Mouse (Mus musculus) neural tube, embryonic 12.5 days (tissue): Measurements from ENCODE around the gene Ctc1. TPM values are rescaled to one million over a fixed set of nuclear protein-coding genes. Genes with fewer than 3 reads are reported as not detected.
A peak's percentile ranks its signal among the peaks of the same experiment; 100 is the strongest.
"Not testable (repeated sequence)": the region's sequence is repeated elsewhere in the genome, so short reads cannot be mapped to it uniquely, and the experiment has no call there.

Source experiments
- ATAC-seq: fragments of 200-750 bp; cut with Nextera tagmentation; 2 replicates; pipeline ENCODE4 v1.8.0; 2017; ENCODE audit warnings: low read depth, mild to moderate bottlenecking, moderate TSS enrichment, moderate library complexity; ENCODE audit not compliant: low FRiP score
- H3K27ac ChIP-seq: fragments of 300-500 bp; sonication (generic); 2 replicates; pipeline ENCODE4 v1.5.1; 2016
- H3K27me3 ChIP-seq: fragments of 300-500 bp; sonication (generic); replicated peaks from 2 replicates; pipeline ENCODE4 v1.6.1; 2016; ENCODE audit warnings: mild to moderate bottlenecking
- H3K36me3 ChIP-seq: fragments of 300-500 bp; sonication (generic); 2 replicates; pipeline ENCODE4 v1.6.1; 2016; ENCODE audit warnings: mild to moderate bottlenecking
- H3K4me1 ChIP-seq: fragments of 300-500 bp; sonication (generic); 2 replicates; pipeline ENCODE4 v1.6.1; 2016
- H3K4me2 ChIP-seq: fragments of 300-500 bp; sonication (generic); replicated peaks from 2 replicates; pipeline ENCODE4 v1.6.1; 2016; ENCODE audit warnings: mild to moderate bottlenecking
- H3K4me3 ChIP-seq: fragments of 300-500 bp; sonication (generic); 2 replicates; pipeline ENCODE4 v1.5.1; 2016
- H3K9ac ChIP-seq: fragments of 300-500 bp; sonication (generic); 2 replicates; pipeline ENCODE4 v1.6.1; 2016; ENCODE audit warnings: mild to moderate bottlenecking
- H3K9me3 ChIP-seq: fragments of 300-500 bp; sonication (generic); 2 replicates; pipeline ENCODE4 v1.6.1; 2016; ENCODE audit warnings: mild to moderate bottlenecking
- WGBS: fragments of 180-500 bp; shearing (Covaris S2); methylation state at CpG from one replicate; pipeline ENCODE4 v1.1.7; 2016; 5-methylcytosine and 5-hydroxymethylcytosine counted together
- polyA plus RNA-seq: library from polyadenylated mRNA; unstranded; fragments of >200 nt; fragmentation: Nextera tagmentation; extraction: Ambion mirVana; gene quantifications from 2 replicates; pipeline ENCODE4 v1.2.1, GENCODE M21; 2016

The Ctc1 gene
- polyA plus RNA-seq, 1 experiment from 2014 or later: 66.8 TPM

- Histone ChIP-seq H3K27me3 (no peaks in the 10 kb centered on the region), H3K9ac (no peak overlapping the region), H3K27ac (no peak overlapping the region), H3K36me3 (peaks cover 12% of the 10 kb centered on the region), H3K9me3 (no peaks in the 10 kb centered on the region), H3K4me2 (no peak overlapping the region), H3K4me3 (no peak overlapping the region), H3K4me1 (no peaks in the 10 kb centered on the region)
- 33% methylated on average over 4 of the region's 4 CpGs for WGBS
- ATAC-seq: no peak
Observed at GRCm38 (mm10) chr11:68982639-68983369, 32.9 kb upstream of the Ctc1 start.

- H3K4me1 ChIP-seq: no peaks in the 10 kb centered on the region
- H3K9me3 ChIP-seq: no peaks in the 10 kb centered on the region
- H3K4me3 ChIP-seq: no peak overlapping the region
- WGBS: 89% methylated on average over 11 of the region's 11 CpGs
- no peak overlapping the region for H3K4me2 ChIP-seq
- H3K27ac ChIP-seq: no peak overlapping the region
- no peaks in the 10 kb centered on the region for H3K27me3 ChIP-seq
- H3K9ac ChIP-seq: no peak overlapping the region
- no peak for ATAC-seq
- H3K36me3 ChIP-seq: peaks cover 53% of the 10 kb centered on the region
Observed at GRCm38 (mm10) chr11:68987365-68987882, 28.3 kb upstream of the Ctc1 start.

GRCm38 (mm10) chr11:68988341-68988740, 27.4 kb upstream of the Ctc1 start:
- WGBS: 94% methylated on average over 17 of the region's 17 CpGs
- Histone ChIP-seq H3K4me1 (no peaks in the 10 kb centered on the region), H3K36me3 (peaks cover 63% of the 10 kb centered on the region), H3K4me2 (no peak overlapping the region), H3K27me3 (no peaks in the 10 kb centered on the region), H3K9ac (no peak overlapping the region), H3K9me3 (no peaks in the 10 kb centered on the region), H3K4me3 (no peak overlapping the region), H3K27ac (no peak overlapping the region)
- no peak for ATAC-seq

- WGBS: 91% methylated on average over 7 of the region's 7 CpGs
- H3K36me3 ChIP-seq: peaks cover 90% of the 10 kb centered on the region
- H3K4me1 ChIP-seq: no peaks in the 10 kb centered on the region
- ATAC-seq: no peak
- H3K9me3 ChIP-seq: no peaks in the 10 kb centered on the region
- no peak overlapping the region for H3K4me3 ChIP-seq
- no peak overlapping the region for H3K9ac ChIP-seq
- no peak overlapping the region for H3K4me2 ChIP-seq
- no peak overlapping the region for H3K27ac ChIP-seq
- H3K27me3 ChIP-seq: no peaks in the 10 kb centered on the region
Observed at GRCm38 (mm10) chr11:68993122-68993521, 22.6 kb upstream of the Ctc1 start.

- no peak overlapping the region for H3K4me3 ChIP-seq
- H3K4me1 ChIP-seq: no peaks in the 10 kb centered on the region
- no peak overlapping the region for H3K4me2 ChIP-seq
- H3K9ac ChIP-seq: no peak overlapping the region
- no peak for ATAC-seq
- no peaks in the 10 kb centered on the region for H3K27me3 ChIP-seq
- no peaks in the 10 kb centered on the region for H3K9me3 ChIP-seq
- H3K36me3 ChIP-seq: peaks cover 94% of the 10 kb centered on the region
- no peak overlapping the region for H3K27ac ChIP-seq
- 93% methylated on average over 3 of the region's 3 CpGs for WGBS
Observed at GRCm38 (mm10) chr11:68994377-68994776, 21.3 kb upstream of the Ctc1 start.

GRCm38 (mm10) chr11:68997080-68997479, 18.6 kb upstream of the Ctc1 start:
- no peak overlapping the region for H3K4me3 ChIP-seq
- H3K4me1 ChIP-seq: no peaks in the 10 kb centered on the region
- WGBS: 95% methylated on average over 4 of the region's 4 CpGs
- no peak overlapping the region for H3K9ac ChIP-seq
- H3K9me3 ChIP-seq: no peaks in the 10 kb centered on the region
- H3K27me3 ChIP-seq: no peaks in the 10 kb centered on the region
- no peak overlapping the region for H3K4me2 ChIP-seq
- H3K36me3 ChIP-seq: peaks cover 94% of the 10 kb centered on the region
- no peak for ATAC-seq
- no peak overlapping the region for H3K27ac ChIP-seq

- H3K36me3 ChIP-seq: peaks cover 55% of the 10 kb centered on the region
- H3K4me2 ChIP-seq, H3K4me3 ChIP-seq, H3K27me3 ChIP-seq, H3K9ac ChIP-seq, H3K9me3 ChIP-seq, ATAC-seq, H3K27ac ChIP-seq, H3K4me1 ChIP-seq: not testable (repeated sequence)
- WGBS: 94% methylated on average over 4 of the region's 4 CpGs
Observed at GRCm38 (mm10) chr11:69002782-69003181, 12.9 kb upstream of the Ctc1 start.

- no peaks in the 10 kb centered on the region for H3K9me3 ChIP-seq
- no peak overlapping the region for H3K4me3 ChIP-seq
- H3K9ac ChIP-seq: no peak overlapping the region
- H3K4me2 ChIP-seq: no peak overlapping the region
- peaks cover 9% of the 10 kb centered on the region for H3K4me1 ChIP-seq
- no peak overlapping the region for H3K27ac ChIP-seq
- ATAC-seq: no peak
- WGBS: 69% methylated on average over 4 of the region's 4 CpGs
- no peaks in the 10 kb centered on the region for H3K27me3 ChIP-seq
- H3K36me3 ChIP-seq: peaks cover 48% of the 10 kb centered on the region
Observed at GRCm38 (mm10) chr11:69003592-69003991, 12.1 kb upstream of the Ctc1 start.

- Histone ChIP-seq H3K4me3 (no peak overlapping the region), H3K27me3 (no peaks in the 10 kb centered on the region), H3K9ac (no peak overlapping the region), H3K4me1 (peaks cover 9% of the 10 kb centered on the region), H3K4me2 (no peak overlapping the region), H3K36me3 (peaks cover 32% of the 10 kb centered on the region), H3K27ac (no peak overlapping the region), H3K9me3 (no peaks in the 10 kb centered on the region)
- no peak for ATAC-seq
- 91% methylated on average over 7 of the region's 7 CpGs for WGBS
Observed at GRCm38 (mm10) chr11:69005193-69005592, 10.5 kb upstream of the Ctc1 start.

GRCm38 (mm10) chr11:69006575-69006974, 9.1 kb upstream of the Ctc1 start:
- not testable (repeated sequence) for H3K27me3 ChIP-seq, H3K27ac ChIP-seq, H3K4me3 ChIP-seq, ATAC-seq, H3K9me3 ChIP-seq, H3K4me2 ChIP-seq, H3K9ac ChIP-seq
- Histone ChIP-seq H3K36me3 (peaks cover 18% of the 10 kb centered on the region), H3K4me1 (peaks cover 11% of the 10 kb centered on the region)

GRCm38 (mm10) chr11:69008182-69009121, 7.3 kb upstream of the Ctc1 start, which contains the start of gene Pfas:
Gene Pfas (minus strand): TSS chr11:69008460.
- Histone ChIP-seq H3K4me3 (peak within 1 kb of the TSS; percentile 56), H3K9ac (peak within 1 kb of the TSS; percentile 46), H3K4me1 (peaks cover 15% of the 10 kb centered on the region), H3K27me3 (no peaks in the 10 kb centered on the region), H3K4me2 (peak within 1 kb of the TSS; percentile 55), H3K27ac (no peak within 1 kb of the TSS), H3K36me3 (peaks cover 1% of the 10 kb centered on the region), H3K9me3 (no peaks in the 10 kb centered on the region)
- peak; percentile 70 for ATAC-seq
- 10% methylated on average over 38 of the region's 38 CpGs for WGBS

- WGBS: 98% methylated on average over 1 of the region's 1 CpGs
- no peak for ATAC-seq
- peaks cover 15% of the 10 kb centered on the region for H3K4me1 ChIP-seq
- H3K36me3 ChIP-seq: no peaks in the 10 kb centered on the region
- no peak overlapping the region for H3K9ac ChIP-seq
- no peak overlapping the region for H3K27ac ChIP-seq
- no peak overlapping the region for H3K4me2 ChIP-seq
- no peak overlapping the region for H3K4me3 ChIP-seq
- no peaks in the 10 kb centered on the region for H3K27me3 ChIP-seq
- no peaks in the 10 kb centered on the region for H3K9me3 ChIP-seq
Observed at GRCm38 (mm10) chr11:69009508-69009907, 6.2 kb upstream of the Ctc1 start.
